Mouse (Mus musculus) neural tube, embryonic 10.5 days (tissue): ENCODE measurements around the gene Abcg4.
"Not testable (repeated sequence)": the region's sequence is repeated elsewhere in the genome, so short reads cannot be mapped to it uniquely, and the experiment has no call there.

Source experiments
- DNase-seq: peaks from one replicate; pipeline ENCODE4 v3.0.0-alpha.2; 2017; ENCODE audit warnings: low spot score; ENCODE audit errors: extremely low spot score

Abcg4 gene

DNA sequence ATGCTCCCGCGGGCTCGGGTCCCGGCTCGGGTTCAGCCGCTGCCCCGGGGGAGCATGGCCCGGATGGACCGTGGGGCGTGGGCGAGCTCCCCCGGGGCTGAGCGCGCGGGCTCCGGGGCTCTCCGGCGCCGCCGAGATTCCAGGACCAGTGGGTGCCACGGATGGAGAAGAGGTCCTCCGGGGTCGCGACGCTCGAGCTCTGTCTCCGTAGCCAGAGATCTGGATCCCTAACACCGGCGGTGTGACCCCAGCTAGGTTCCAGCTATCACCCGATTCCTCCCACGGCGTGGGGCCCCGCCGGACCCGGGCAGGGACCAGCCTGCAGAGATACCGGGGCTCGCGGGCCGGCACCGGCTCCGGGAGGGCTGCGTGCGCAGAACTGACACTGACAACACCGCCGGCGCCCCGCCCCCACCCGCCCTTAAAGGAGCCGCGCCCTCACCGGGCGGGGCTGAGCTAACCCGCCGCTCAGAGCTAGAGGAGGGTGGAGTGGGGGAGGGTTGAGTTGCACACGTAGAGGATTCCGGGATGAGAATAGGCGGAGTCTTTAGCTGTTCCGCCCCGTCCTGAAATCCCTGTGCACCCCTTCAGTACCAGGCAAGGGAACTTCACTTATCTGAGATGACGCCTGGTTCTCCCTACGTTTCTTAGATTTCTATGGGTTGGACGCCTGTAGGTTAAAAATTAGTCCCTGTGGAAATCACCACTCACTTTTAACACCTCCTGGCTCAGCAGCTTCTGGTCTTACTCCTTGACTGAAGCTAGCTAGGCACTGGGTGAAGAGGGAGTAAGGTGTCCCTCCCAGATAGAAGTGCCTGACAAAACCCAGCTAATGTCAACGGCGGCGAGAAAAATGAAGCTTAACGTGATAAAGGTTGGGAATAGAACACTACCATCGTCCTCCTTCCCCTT, 31.7 kb upstream of the Abcg4 start, which contains the start of gene C2cd2l:
C2cd2l (minus strand) TSS at position 399 of the 912 bp plus-strand sequence.
- DNase-seq: peak; percentile 93

DNA sequence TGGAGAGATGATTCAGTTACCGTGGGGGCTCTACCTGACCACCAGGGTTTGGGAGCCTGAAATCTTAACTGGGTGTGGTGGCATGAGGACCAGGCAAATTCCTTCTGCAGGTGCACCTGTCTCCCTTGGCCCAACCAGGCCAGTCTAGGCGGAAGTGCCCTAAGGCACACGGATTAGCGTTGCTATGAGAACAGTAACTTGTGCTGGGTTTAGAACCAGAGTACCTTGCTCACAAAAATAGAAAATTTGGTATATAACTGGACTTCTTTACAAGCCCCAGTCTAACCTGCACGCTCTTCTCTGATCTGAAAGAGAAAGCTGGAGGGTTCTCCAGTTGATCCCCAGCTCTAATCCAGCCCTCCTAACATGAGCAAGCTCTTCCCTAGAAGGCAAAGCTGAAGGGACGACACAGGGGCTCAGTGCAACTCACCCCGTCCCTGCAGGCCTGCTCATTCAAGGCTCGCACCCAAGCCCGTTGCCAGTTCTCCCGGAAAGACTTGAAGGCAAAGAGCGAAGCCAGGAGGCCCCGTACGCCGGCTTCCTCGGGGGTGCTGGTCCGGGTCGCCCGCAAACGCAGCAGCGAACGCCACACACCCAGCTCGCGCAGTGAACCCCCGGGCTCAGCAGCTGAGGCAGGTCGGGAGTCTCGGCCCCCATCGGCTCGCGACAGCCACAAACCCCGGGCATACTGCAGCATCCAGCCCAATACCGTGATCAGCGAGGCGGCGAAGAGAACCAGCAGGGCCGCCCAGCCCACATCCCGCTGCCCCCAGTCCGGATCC, 30.9 kb upstream of the Abcg4 start:
- no peak for DNase-seq

DNA sequence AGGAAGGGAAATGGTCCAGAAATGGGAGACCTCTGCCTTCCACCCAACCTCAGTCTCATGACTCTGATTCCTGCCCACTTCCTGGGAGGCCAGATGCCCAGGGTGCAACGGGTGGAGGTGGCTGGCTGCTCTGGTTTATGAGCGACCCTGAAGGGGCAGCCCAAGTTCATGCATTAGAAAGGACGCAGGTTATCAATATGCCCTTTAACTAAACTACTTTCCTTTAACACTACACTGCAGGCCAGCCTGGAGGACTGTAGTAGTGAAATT, 30.3 kb upstream of the Abcg4 start:
- no peak for DNase-seq

GRCm38 (mm10) chr9:44318076-44318825, 29.8 kb upstream of the Abcg4 start:
- no peak for DNase-seq

DNA sequence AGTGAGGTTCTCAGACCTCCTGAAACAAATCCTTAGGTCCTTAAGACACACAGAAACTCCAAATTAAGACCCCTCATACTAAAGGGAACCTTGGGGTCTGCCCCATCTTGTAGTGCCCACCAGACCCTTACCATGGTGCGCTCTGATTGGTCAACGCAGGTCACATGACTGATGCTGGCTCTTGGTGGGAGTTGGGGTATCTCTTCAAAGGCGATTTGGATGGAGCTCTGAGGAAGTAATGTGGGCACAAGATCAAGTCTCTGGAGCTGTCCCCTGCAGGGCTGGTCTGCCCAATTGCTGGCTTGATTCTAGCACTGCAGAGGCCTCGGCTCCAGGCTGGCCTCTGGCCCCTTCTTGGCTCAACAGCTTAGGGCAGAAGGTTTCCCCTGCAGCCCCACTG, 29.0 kb upstream of the Abcg4 start:
- DNase-seq: no peak

DNA sequence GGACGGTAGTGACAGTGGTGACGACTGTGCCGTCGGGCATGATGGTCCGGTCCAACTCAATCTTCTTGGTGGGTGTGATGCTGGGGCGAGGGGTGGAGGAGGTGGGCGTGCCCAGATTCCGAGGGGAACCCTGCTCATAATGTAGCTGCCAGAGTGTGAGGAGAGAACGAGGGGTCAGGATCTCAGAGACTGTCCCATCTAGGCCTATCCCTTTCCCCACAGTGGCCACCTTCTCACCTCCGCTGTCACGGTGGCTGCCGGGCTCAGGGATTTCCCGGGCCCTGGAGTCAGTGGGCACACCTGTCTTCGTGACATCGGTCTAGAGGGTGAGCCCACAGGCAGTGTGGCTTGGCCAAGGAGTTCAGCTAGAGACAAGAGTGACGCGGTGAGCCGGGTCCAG, 26.5 kb upstream of the Abcg4 start:
- no peak for DNase-seq

DNA sequence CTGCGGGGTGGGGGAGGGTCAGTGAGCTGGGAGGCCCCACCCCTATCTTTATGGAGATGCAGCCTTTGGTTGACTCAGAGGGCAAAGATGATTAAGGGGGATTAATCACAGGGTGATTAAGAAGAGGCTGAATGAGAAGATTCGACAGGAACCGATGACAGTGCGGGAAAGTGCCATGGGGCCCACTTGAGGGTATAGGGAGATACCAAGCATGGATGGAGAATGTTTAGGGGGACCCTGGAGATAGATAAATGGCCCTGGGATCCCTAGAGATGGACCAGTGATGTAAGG, 25.8 kb upstream of the Abcg4 start:
- no peak for DNase-seq

GRCm38 (mm10) chr9:44313476-44314256, 25.3 kb upstream of the Abcg4 start:
- DNase-seq: no peak

DNA sequence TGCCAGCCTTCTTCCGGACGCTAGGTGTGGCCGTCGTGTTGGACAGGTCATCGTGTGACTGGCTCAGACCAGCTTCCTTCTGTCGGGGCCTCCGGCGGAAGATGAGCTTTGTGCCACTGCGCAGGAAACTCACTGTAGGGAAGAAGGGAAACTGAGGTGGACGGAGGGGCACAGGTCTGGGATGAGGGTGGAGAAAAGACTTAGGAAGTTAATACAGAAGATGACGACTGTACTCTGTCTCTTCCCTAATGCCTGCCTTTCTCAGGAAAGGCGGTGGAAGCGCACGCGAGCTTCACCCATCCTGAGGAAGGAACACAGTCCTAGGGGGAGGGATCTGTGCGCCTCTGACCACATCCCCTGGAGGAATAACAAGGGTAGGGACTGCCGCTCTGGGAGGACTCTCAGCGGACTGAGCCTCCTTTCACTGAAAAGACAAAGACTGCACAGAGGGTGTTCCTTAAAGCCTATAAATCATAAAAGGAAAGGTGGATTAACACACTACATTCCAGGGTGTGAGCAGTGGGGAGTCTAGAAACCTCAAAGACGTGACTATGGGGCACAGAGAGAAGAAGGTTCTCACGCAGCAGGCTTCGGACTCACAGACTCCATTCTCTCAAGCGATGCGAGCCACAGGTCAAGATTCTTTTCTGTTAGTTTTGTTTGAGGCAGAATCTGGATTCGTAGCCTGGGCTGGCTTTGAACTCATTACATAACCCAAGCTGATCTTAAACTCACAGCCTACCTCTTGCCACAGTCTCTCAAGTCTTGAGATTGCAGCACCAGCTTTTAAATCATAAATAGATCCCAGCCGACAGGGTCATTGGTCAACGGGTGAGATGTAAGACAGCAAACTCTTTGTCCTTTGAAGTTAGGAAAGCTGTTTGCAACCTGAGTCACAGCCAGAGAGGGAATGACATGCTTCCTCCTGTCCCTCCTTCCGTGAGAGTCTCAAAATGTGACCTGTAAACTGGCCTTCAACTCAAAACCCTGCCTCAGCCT, 23.0 kb upstream of the Abcg4 start:
- DNase-seq: peak; percentile 30

DNA sequence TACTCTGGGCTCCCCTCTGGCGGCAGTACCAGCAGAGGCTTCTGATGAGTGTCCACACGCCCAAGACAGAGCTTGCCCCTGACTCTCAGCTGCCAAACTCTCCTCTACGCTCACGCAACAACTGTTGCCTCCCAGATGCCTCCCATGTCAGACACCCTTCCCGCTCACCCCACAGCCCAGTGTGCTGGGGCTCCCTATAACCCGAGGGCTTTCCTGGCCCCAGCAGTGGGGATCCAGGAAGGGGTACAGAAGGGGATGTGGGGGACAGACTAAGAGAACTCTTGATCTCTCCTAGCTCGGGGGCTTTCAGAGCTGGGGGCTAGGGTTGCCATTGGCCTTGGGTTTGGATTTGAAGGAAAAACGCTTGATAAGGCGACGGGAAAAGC, 22.3 kb upstream of the Abcg4 start:
- DNase-seq: no peak

- no peak for DNase-seq
Measured at GRCm38 (mm10) chr9:44309756-44310155, 21.3 kb upstream of the Abcg4 start.

DNA sequence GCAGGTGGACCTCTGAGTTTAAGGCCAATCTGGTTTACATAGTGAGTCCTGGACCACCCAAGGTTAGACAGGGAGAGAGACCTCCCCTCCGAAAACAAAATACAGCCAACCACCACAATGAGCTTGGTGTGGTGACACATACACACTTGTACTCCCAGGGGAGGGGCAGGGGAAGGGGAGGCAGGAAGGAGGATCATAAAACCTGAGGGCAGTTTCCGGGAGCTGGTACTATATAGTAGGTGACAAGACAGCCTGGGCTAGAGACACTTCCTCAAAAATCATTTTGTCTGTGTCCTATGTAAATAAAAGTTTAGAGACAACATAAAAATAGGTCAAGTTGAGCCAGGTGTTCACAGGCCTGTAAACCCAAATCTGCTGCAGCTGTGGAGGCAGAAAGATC, 18.8 kb upstream of the Abcg4 start:
- DNase-seq: no peak

GRCm38 (mm10) chr9:44306532-44306931, 18.1 kb upstream of the Abcg4 start:
- no peak for DNase-seq

- peak; percentile 97 for DNase-seq
Measured at GRCm38 (mm10) chr9:44305466-44306079, 17.2 kb upstream of the Abcg4 start, which contains the start of gene Hinfp. Gene Hinfp, minus strand, starts transcription at chr9:44305671.

DNA sequence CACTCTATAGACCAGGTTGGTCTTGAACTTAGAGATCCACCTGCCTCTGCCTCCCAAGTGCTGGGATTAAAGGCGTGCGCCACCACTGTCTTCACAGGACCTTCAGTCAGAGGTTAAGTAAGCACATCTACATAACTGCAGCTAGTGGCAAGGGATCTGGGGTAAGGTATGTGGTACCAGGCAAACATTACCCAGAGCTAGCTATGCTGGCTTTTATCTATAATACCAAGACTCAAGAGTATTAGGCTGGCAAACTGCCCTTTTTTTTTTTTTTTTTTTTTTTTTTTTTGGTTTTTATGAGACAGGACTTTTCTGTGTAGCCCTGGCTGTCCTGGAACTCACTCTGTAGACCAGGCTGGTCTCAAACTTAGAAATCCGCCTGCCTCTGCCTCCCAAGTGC, 11.6 kb upstream of the Abcg4 start:
- DNase-seq: not testable (repeated sequence)

DNA sequence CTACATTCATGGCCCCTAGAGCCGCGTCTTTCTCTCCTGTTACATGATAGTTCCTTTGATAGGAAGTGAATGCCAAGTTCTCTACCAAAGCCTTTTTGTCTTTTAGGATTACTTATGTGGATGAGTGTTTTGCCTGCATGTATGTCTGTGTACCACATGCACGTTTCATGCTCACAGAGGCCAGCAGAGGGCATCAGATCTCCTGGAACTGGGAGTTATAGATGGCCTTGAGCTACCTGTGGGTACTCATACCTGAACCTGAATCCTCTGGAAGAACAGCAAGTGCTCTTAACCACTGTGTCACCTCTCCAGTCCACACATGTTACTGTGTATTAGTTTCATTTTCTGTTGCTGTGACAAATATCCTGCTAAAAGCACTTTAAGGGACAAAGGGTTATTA, 4.1 kb upstream of the Abcg4 start:
- peak; percentile 27 for DNase-seq

DNA sequence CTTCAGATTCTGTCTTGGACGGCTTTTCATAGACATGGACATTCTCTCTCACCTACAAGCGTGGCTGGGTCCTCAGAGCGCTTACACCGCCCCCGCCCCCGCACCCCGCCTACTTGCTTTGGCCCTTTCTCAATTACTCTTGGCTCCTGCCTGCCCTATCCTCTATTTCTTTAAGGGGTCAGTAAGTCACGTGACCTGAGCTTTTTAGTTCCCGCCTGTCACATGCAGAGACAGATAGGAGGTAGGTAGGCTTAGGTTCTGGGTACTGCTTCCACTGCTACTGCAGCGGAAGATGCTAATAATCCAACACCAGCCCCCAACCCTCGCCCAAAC, 510 bp upstream of the Abcg4 start:
- peak; percentile 22 for DNase-seq

GRCm38 (mm10) chr9:44287401-44288075, 877 bp downstream of the Abcg4 start:
- no peak for DNase-seq

- DNase-seq: peak; percentile 18
Measured at GRCm38 (mm10) chr9:44287003-44287400, 1.4 kb downstream of the Abcg4 start.
